ENCODE assay signal across 23 mouse cellular contexts in genomic region chr14:51132372-51132771, GRCm38 (mm10). TPM values are rescaled to one million over a fixed set of nuclear protein-coding genes. Genes with fewer than 3 reads are reported as not detected.
A peak's percentile ranks its signal among the peaks of the same experiment; 100 is the strongest.
DNase-seq lines count a peak whose midpoint lies in the region; ATAC-seq lines count a peak whose summit lies in the region.
"Had no signal": no experiment of that assay in that cellular context is flagged by ENCODE, and none has a peak within 500 bp of the region (broad histone marks: within the 10 kb centered on the region; RNA-seq: fewer than 3 reads in every experiment).

No protein-coding gene starts in this region.

- H3K9ac ChIP-seq in liver, embryonic 12.5 days, result peak overlapping the region; percentile 63
- no peak overlapping the region for H3K9ac ChIP-seq in forebrain, embryonic 15.5 days (replicated peaks)
- H3K9ac ChIP-seq: hindbrain, embryonic 13.5 days had no signal

- no peak overlapping the region for H3K4me3 ChIP-seq in liver, embryonic 12.5 days
- H3K4me3 ChIP-seq in forebrain, embryonic 15.5 days, result no peak overlapping the region
- H3K4me3 ChIP-seq: forebrain, embryonic 10.5 days; hindbrain, embryonic 13.5 days; myocyte had no signal

- peak overlapping the region; percentile 46 for H3K4me2 ChIP-seq in liver, embryonic 12.5 days
- no peak overlapping the region for H3K4me2 ChIP-seq in forebrain, embryonic 15.5 days (replicated peaks)
- H3K4me2 ChIP-seq: hindbrain, embryonic 13.5 days; midbrain, embryonic 11.5 days had no signal

- H3K36me3 ChIP-seq in liver, embryonic 12.5 days, result no peaks in the 10 kb centered on the region
- peaks cover 6% of the 10 kb centered on the region for H3K36me3 ChIP-seq in splenic B cell, adult 2 months (ENCODE audit: control insufficient read depth, insufficient read depth, low read length, poor library complexity, severe bottlenecking)
- no peaks in the 10 kb centered on the region for H3K36me3 ChIP-seq in forebrain, embryonic 15.5 days
- H3K36me3 ChIP-seq: forebrain, embryonic 10.5 days; hindbrain, embryonic 13.5 days had no signal

- DNase-seq in heart, adult 11 months, result peak; percentile 82
- no peak for DNase-seq in heart, adult 18-20 months
- peak; percentile 70 for DNase-seq in c-Kit-negative CD71-positive TER-119-positive erythroid progenitor cells, embryonic 14.5 days (ENCODE audit: low read depth, low spot score)
- DNase-seq in splenic B cell, adult 2 months (ENCODE audit: low read depth, low spot score), result peak; percentile 42
- no peak for DNase-seq in gastrocnemius, adult 8-10 months (ENCODE audit: low spot score in 2 of 2)
- no peak for DNase-seq in frontal cortex, postnatal 25 days (ENCODE audit: low spot score in 2 of 2)
- DNase-seq: adrenal gland, postnatal 10 days; cerebellum, postnatal 14 days; gastrocnemius, postnatal 10 days; lung, postnatal 10 days; right cerebral cortex, postnatal 25 days; thymus, postnatal 25 days had no signal

- H3K4me1 ChIP-seq in liver, embryonic 12.5 days, result peaks cover 59% of the 10 kb centered on the region
- no peaks in the 10 kb centered on the region for H3K4me1 ChIP-seq in forebrain, embryonic 15.5 days
- H3K4me1 ChIP-seq: forebrain, embryonic 10.5 days; hindbrain, embryonic 13.5 days had no signal

- no peaks in the 10 kb centered on the region for H3K9me3 ChIP-seq in liver, embryonic 12.5 days (replicated peaks)
- no peaks in the 10 kb centered on the region for H3K9me3 ChIP-seq in forebrain, embryonic 15.5 days
- H3K9me3 ChIP-seq: forebrain, embryonic 10.5 days; hindbrain, embryonic 13.5 days had no signal

- ATAC-seq in liver, embryonic 12.5 days, result peak; percentile 52; the same call in 1 of the 2 replicates
- no peak for ATAC-seq in forebrain, embryonic 15.5 days (replicated peaks)

- H3K27ac ChIP-seq in liver, embryonic 12.5 days, result peak overlapping the region; percentile 95
- H3K27ac ChIP-seq in forebrain, embryonic 15.5 days (replicated peaks), result no peak overlapping the region
- H3K27ac ChIP-seq: forebrain, embryonic 10.5 days; hindbrain, embryonic 13.5 days had no signal

- WGBS in liver, embryonic 12.5 days (ENCODE audit: insufficient replicate concordance), result 50% methylated on average over 4 of the region's 4 CpGs
- 96% methylated on average over 4 of the region's 4 CpGs for WGBS in forebrain, embryonic 15.5 days

- no peaks in the 10 kb centered on the region for H3K27me3 ChIP-seq in liver, embryonic 12.5 days (replicated peaks)
- no peaks in the 10 kb centered on the region for H3K27me3 ChIP-seq in splenic B cell, adult 2 months (ENCODE audit: control insufficient read depth, insufficient read depth, low read length, poor library complexity, severe bottlenecking)
- no peaks in the 10 kb centered on the region for H3K27me3 ChIP-seq in forebrain, embryonic 15.5 days
- H3K27me3 ChIP-seq: hindbrain, embryonic 13.5 days had no signal

RNA-seq across cellular contexts. Expression of gene Rnase6, which starts 8.7 kb away (rescaled TPM):
- total RNA-seq in heart, adult 18-20 months (2021), result 1 to 10 TPM in 1 of 2 experiments, under 1 TPM in 1; 0.65 to 1.2 TPM
- polyA plus RNA-seq in liver, embryonic 12.5 days (2016; fragmentation: Nextera tagmentation; extraction: Ambion mirVana), result 2.3 and 4.0 TPM in 2 replicates
- not detected for total RNA-seq in gastrocnemius, adult 8-10 months (2022)
- 0.36 and 0.40 TPM in 2 replicates for polyA plus RNA-seq in forebrain, embryonic 15.5 days (2015; fragmentation: Nextera tagmentation; extraction: Ambion mirVana)
- polyA plus RNA-seq: embryonic facial prominence, embryonic 11.5 days had no signal

RNA-seq across cellular contexts. Expression of gene Rnase1, which starts 14.2 kb away (rescaled TPM):
- total RNA-seq in heart, adult 18-20 months (2021), result 1 to 10 TPM in 1 of 2 experiments, under 1 TPM in 1; 0.89 to 1.3 TPM
- not detected in 2 replicates for polyA plus RNA-seq in liver, embryonic 12.5 days (2016; fragmentation: Nextera tagmentation; extraction: Ambion mirVana)
- not detected for total RNA-seq in gastrocnemius, adult 8-10 months (2022)
- 0.23 and 0.26 TPM in 2 replicates for polyA plus RNA-seq in forebrain, embryonic 15.5 days (2015; fragmentation: Nextera tagmentation; extraction: Ambion mirVana)
- total RNA-seq: adrenal gland, postnatal 10 days; gastrocnemius, postnatal 10 days had no signal
- polyA plus RNA-seq: embryonic facial prominence, embryonic 11.5 days; forebrain, embryonic 10.5 days; hindbrain, embryonic 13.5 days; midbrain, embryonic 11.5 days had no signal

RNA-seq across cellular contexts. Expression of gene Eddm3b, which starts 18.1 kb away (rescaled TPM):
- not detected for total RNA-seq in heart, adult 18-20 months (2021)
- polyA plus RNA-seq in liver, embryonic 12.5 days (2016; fragmentation: Nextera tagmentation; extraction: Ambion mirVana), result not detected in 2 replicates
- total RNA-seq in gastrocnemius, adult 8-10 months (2022), result not detected
- polyA plus RNA-seq in forebrain, embryonic 15.5 days (2015; fragmentation: Nextera tagmentation; extraction: Ambion mirVana), result not detected in 2 replicates
- total RNA-seq: adrenal gland, postnatal 10 days; gastrocnemius, postnatal 10 days; layer of hippocampus, adult 8-10 months; left cerebral cortex, postnatal 36 days had no signal
- polyA plus RNA-seq: embryonic facial prominence, embryonic 11.5 days; forebrain, embryonic 10.5 days; heart, embryonic 14.5 days; hindbrain, embryonic 13.5 days; midbrain, embryonic 11.5 days had no signal

RNA-seq across cellular contexts. Expression of gene Rnase2b, which starts 29.7 kb away (rescaled TPM):
- not detected for total RNA-seq in heart, adult 18-20 months (2021)
- polyA plus RNA-seq in liver, embryonic 12.5 days (2016; fragmentation: Nextera tagmentation; extraction: Ambion mirVana), result not detected in 2 replicates
- not detected for total RNA-seq in gastrocnemius, adult 8-10 months (2022)
- polyA plus RNA-seq in forebrain, embryonic 15.5 days (2015; fragmentation: Nextera tagmentation; extraction: Ambion mirVana), result not detected in 2 replicates
- total RNA-seq: adrenal gland, postnatal 10 days; gastrocnemius, postnatal 10 days; left cerebral cortex, postnatal 36 days had no signal
- polyA plus RNA-seq: embryonic facial prominence, embryonic 11.5 days; forebrain, embryonic 10.5 days; heart, embryonic 14.5 days; hindbrain, embryonic 13.5 days; kidney, embryonic 14.5 days; midbrain, embryonic 11.5 days; myocyte had no signal

RNA-seq across cellular contexts. Expression of gene Ang, which starts 41.4 kb away (rescaled TPM):
- total RNA-seq in heart, adult 18-20 months (2021), result 1 to 10 TPM; 6.1 to 6.9 TPM
- 2.6 and 3.5 TPM in 2 replicates for polyA plus RNA-seq in liver, embryonic 12.5 days (2016; fragmentation: Nextera tagmentation; extraction: Ambion mirVana)
- total RNA-seq in gastrocnemius, adult 8-10 months (2022), result 1 to 10 TPM; 1.2 to 3.0 (median 1.6) TPM
- polyA plus RNA-seq in forebrain, embryonic 15.5 days (2015; fragmentation: Nextera tagmentation; extraction: Ambion mirVana), result 2.6 and 3.8 TPM in 2 replicates

Comparison
In these comparisons a context has a peak if more than half of its experiments do, and no peak if none do; other contexts are left out.
1. DNase-seq: peak in heart, adult 11 months (single experiment), c-Kit-negative CD71-positive TER-119-positive erythroid progenitor cells, embryonic 14.5 days (single experiment) and splenic B cell, adult 2 months (single experiment); none in heart, adult 18-20 months (0 of 2), gastrocnemius, adult 8-10 months (0 of 2) and frontal cortex, postnatal 25 days (0 of 2).